Mouse (Mus musculus): ENCODE results near the gene AF067061.
"Not testable (repeated sequence)": the region's sequence is repeated elsewhere in the genome, so short reads cannot be mapped to it uniquely, and the experiment has no call there.

Gene AF067061

DNA sequence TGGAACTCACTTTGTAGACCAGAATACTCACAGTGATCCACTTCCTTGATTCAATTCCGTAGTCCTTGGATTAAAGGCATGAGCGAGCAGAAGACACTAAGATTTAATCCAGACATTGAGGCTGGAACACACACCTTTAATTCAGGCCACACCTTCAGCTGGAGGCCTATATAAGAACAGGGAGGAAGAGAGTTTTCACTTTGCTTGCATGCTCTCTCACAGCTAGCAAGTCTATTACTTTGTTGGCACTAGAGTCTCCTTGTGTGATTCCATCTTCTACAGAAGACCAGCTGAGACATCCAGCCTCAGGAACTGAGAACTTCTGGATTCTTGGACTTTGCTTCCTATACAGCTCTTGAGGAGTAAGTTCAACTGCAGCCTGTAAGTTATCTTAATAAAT, at the start of gene AF067061:
Gene AF067061 (plus strand): TSS at position 245 of the 400 bp plus-strand sequence.
- not testable (repeated sequence) for DNase-seq (ENCODE audit: low read depth in 2 of 2, low spot score in 2 of 2)

DNA sequence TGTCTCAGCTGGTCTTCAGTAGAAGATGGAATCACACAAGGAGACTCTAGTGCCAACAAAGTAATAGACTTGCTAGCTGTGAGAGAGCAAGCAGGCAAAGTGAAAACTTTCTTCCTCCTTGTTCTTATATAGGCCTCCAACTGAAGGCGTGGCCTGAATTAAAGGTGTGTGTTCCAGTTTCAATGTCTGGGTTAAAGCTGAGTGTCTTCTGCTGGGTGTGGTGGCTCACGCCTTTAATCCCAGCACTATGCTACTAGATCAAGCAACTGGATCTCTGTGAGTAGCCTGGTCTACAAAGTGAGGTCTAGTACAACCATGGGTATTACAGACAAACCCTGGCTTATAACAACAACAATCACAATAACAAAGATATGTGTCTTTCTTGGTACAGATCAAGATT, 47.1 kb upstream of the AF067061 start, which contains the start of gene Gm21762:
Gene Gm21762 (minus strand): TSS at position 101 of the 400 bp plus-strand sequence.
- DNase-seq (ENCODE audit: low read depth in 2 of 2, low spot score in 2 of 2): not testable (repeated sequence)

DNA sequence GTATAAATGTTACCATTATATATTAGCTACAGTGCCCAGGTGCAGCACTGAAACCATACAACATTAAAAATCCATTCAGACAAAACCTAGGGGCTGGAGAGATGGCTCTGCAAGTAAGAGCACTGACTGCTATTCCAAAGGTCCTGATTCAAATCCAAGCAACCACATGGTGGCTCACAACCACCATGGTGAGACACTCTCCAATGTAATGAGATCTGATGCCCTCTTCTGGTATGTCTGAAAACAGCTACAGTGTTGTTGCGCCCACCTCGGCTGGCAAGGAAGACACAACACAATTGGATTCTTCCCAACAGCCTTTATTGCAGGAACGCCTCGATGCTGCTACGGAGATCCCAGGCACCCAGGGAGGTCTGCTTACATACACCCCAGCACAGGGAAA, 42.0 kb upstream of the AF067061 start:
- not testable (repeated sequence) for DNase-seq (ENCODE audit: low read depth in 2 of 2, low spot score in 2 of 2)

DNA sequence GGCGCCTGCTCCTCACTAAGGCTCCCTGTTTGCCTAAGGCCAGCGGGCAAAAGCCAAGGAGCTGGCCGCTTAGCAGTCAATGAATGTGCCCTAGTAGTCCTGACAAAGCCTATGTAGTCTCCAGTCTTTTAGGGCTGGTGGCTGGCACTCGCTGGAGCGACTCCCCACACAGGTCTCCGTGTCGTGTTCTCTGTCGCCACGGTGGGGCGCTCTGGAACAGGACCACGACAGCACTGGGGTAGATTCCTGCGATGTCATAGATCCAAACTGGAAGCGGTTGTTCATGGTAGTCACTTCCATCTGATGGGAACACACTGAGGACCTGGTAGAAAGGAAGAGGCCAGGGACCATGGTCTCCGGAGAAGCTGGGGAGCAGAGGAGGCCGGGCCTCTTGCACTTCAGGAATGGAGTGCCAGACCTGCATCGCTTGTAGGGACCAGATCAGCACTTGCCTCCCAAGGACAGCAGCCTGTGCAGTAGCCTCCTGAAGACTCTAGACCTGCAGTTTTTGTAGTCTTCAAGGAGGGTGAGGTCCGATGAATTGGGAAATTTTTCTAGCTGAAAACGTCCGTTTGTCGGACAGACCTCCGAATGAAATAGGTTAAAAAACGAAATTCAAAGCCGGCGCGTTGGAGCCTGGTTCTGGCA, 39.8 kb upstream of the AF067061 start:
- DNase-seq (ENCODE audit: low read depth in 2 of 2, low spot score in 2 of 2): not testable (repeated sequence)

DNA sequence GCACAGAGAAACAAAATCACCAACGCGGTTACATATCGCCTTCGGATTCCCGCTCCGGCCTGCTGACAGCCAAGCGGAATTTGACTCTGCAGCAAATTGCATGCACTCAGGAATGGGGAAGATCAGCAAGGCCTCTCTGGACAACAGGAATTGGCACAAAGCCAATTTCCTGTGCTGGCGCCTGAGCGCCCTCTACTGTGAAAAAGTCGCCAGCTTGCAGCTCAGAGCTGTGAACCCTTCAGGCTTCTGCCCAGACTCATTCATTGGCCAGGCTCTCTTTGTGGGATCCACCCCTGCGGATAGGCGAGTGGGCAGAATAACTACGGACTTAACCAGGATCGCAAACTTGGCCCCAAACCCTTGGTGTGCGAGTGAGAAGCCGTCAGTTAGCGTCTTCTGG, 31.1 kb upstream of the AF067061 start:
- not testable (repeated sequence) for DNase-seq (ENCODE audit: low read depth in 2 of 2, low spot score in 2 of 2)

DNA sequence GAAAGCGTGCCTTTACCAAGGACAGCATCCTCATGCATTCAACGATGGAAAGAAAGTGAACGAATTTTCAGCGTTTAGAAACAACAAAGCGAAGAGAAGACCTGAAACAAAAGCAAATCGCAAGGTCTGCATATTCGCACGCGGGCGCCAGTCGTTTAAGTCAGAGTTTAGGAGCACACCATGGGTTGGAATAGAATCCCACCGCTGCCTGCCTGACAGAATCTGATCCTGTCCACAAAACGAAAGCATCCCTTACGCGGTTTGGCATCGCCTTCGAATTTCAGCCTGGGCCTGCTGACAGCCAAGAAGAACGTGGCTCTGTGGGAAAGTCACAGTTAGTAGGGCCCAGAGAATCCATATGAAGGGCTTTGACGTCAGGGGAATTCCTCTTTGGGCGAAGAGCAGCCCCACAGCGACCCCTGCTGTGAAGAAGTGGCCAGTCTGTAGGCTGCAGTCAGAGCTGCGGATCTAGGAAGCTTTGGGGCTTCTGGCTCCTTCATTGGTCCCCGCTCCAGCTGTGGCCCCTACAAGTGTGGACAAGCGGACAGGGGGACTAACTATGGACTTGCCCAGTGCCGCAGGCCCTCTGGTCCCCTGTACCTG, 30.4 kb upstream of the AF067061 start:
- not testable (repeated sequence) for DNase-seq (ENCODE audit: low read depth in 2 of 2, low spot score in 2 of 2)

DNA sequence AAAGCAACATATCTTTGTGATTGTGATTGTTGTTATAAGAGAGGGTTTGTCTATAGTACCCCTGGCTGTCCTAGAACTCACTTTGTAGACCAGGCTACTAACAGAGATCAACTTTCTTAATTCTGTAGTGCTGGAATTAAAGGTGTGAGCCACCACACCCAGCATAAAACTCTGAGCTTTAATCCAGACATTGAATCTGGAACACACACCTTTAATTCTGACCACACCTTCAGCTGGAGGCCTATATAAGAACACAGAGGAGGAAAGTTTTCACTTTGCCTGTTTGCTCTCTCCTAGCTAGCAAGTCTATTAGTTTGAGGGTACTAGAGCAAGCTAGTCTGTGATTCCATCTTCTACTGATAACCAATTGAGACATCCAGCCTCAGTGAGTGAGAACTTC, 24.1 kb upstream of the AF067061 start, which contains the start of gene Gm21731:
Gene Gm21731 (plus strand): TSS at position 301 of the 400 bp plus-strand sequence.
- not testable (repeated sequence) for DNase-seq (ENCODE audit: low read depth in 2 of 2, low spot score in 2 of 2)

DNA sequence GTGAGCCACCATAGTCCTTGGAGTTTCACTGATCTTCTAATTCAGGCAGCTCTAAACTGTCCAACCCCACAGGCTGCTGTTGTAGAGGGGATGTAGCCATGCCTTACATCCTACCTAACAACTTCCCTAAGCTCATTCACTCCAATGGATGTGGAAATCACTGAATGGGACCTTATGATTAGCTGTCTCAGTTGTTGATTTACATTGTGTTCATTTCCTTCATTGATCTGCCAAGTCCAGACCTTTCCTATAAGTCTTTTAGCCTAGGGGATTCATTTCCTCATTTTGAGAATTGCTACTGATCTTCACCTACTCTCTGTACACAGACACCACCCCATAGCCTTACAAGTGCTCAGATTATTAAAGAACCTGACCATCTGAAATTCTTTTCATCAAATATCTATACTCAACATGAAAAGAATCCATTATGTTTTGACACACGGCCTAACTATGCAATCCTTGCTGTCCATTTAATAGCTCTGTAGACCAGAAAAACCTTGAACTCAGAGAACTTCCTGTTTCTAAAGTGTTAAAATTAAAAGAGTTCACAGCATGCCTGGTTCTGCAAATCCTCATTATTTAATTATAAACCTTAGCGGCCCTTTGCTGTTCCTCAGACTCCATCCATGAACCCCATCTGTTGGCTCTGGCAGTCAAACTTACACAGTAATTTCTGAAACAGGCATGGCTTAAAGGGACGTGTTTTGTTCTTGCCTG, 11.5 kb upstream of the AF067061 start:
- DNase-seq (ENCODE audit: low read depth in 2 of 2, low spot score in 2 of 2): not testable (repeated sequence)

DNA sequence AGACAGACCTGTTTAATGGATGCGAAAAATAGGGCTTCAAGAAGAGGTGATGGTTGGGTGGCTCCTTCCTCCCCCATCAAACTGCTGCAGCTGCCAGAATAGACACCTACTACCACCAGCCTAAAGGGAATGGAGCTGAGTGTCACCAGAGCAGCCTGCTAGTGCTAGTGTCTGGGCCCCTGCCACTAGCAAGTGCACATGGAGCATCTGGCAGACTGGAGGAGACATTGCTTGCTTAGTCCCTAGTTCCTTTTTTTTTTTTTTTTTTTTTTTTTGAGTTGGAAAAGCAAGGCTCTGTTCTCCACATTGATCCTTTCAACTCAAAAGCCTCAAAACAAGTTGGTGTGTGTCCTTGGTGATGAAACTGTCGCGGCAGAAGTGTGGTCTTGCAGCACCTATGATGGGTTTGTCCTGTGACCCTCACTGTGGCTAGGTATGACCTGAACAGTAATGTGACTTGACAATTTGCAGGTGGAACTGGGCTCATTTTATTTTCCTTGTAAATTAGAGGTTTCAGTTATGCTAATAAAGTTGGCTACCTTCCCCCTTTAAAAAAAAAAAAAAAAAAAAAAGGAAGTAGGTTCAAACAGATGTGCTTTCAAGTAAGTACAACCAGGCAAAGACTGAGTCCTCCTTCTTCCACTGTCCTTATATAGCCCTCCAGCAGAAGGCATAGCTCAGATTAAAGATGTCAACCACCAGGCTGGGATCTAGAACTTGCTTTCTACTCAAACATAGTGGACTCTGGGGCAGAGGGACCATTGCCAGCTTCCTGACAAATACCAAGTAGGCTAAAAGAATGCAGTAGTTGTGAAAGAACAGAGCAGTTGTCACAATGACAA, 3.9 kb upstream of the AF067061 start:
- DNase-seq (ENCODE audit: low read depth in 2 of 2, low spot score in 2 of 2): not testable (repeated sequence)

DNA sequence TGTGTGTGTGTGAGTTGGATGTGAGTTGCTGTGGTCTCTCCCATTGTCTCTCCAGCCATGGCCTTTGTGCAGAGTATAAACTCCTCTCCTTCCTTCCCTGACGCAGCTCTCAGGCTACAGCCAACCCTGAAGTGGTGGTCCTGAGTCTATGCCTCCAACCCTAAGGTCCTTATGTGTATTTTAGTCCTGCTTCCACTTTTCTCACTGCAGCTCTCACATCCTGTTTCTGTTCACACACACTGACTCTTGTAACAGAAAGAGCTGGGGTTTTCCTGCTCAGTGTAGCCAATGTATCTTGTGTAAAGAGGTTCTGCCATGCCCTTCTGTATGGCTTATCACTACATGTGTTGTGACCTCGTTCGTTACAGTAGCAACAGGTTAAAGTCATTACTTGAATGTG, 3.2 kb upstream of the AF067061 start:
- DNase-seq (ENCODE audit: low read depth in 2 of 2, low spot score in 2 of 2): not testable (repeated sequence)

DNA sequence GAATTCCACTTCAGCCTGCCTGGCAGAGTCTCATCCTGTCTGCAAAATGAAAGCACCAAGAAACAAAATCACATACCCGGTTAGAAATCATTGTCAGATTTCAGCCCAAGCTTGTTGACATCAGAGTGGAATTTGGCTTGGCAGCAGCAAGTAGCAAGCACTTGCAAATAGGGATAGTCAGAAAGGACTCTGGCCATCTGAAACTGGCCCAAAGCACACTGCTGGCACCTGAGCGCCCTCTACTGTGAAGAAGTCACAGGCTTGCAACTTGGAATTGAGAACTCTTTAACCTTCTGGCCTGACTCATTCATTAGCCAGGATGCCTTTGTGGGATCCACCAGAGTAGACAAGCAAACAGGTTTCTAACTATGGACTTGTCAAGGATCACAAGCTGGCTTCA, 14.9 kb downstream of the AF067061 start:
- DNase-seq (ENCODE audit: low read depth in 2 of 2, low spot score in 2 of 2): not testable (repeated sequence)

DNA sequence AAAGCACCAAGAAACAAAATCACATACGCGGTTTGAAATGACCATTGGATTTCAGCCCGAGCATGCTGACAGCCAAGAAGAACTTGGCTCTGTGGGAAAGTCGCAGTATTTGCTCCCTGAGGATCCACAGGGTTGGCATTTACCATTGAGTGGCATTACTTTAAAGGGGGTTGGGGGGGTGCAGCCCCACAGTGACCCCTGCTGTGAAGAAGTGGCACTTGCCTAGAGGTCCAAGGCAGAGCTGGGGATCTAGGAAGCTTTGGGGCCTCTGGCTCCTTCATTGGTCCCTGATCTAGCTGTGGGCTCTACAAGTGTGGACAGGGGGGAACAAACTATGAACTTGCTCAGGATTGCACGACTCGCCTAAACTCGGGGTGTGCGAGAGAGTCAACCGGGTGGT, 15.9 kb downstream of the AF067061 start:
- DNase-seq (ENCODE audit: low read depth in 2 of 2, low spot score in 2 of 2): no peak

DNA sequence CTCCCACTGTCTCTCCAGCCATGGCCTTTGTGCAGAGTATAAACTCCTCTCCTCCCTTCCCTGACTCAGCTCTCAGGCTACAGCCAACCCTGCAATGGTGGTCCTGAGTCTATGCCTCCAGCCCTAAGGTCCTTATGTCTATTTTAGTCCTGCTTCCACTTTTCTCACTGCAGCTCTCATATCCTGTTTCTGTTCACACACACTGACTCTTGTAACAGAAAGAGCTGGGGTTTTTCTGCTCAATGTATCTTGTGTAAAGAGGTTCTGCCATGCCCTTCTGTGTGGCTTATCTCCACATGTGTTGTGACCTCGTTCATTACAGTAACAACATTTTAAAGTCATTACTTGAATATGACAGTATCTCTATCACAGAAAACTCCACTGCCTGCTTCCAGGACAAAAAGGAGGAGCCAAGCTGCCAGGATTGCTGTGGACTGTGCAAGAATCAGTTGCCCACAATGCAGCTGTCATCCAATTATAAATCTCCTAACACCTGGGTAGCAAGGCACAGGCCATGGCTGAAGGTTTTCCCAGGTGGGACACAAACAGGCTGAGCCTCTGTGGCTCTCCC, 36.5 kb downstream of the AF067061 start:
- no peak for DNase-seq (ENCODE audit: low read depth in 2 of 2, low spot score in 2 of 2)

DNA sequence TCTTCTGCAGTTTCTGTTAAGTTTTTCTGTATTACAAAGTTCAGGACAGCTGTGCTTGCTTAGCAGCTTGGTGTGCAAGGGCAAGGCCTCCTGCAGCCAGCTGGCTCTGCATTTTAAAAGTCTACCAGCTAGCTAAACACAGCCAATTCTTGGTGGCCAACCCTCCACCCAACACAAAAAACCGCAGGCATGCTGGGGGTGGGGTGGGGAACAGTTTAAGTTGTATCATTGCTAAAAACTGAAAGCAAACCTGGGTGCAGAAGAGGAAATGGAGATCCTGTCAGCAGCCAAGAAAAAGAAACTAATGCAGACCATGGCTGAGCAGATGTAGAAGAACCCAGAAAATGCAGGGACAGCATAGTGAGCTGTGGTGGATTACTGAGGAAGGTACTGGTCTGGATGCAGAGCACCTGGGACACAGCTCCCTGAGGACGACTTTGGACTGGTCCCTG, 37.1 kb downstream of the AF067061 start, which contains the start of gene BC147527:
Gene BC147527 (plus strand): TSS at position 402 of the 452 bp plus-strand sequence.
- DNase-seq (ENCODE audit: low read depth in 2 of 2, low spot score in 2 of 2): peak; percentile 12 to 30

DNA sequence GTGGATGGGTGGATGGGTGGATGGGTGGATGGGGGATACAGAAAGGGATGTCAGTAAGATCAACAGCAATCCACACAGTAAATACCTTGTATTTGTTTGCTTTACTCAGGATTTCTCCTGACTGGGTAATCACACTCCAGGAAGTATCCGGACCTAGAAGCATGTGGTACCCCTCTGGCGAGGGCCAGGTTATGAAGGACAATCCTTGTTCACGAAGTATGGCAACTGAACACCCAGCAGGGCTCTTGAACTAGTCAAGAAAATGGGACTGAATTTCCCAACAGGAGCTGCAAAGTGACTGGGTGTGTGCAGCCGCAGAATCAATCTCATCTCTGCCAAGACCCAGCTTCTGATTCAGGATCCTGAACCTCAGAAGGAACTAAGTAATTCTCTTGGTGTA, 37.9 kb downstream of the AF067061 start:
- DNase-seq (ENCODE audit: low read depth in 2 of 2, low spot score in 2 of 2): no peak

DNA sequence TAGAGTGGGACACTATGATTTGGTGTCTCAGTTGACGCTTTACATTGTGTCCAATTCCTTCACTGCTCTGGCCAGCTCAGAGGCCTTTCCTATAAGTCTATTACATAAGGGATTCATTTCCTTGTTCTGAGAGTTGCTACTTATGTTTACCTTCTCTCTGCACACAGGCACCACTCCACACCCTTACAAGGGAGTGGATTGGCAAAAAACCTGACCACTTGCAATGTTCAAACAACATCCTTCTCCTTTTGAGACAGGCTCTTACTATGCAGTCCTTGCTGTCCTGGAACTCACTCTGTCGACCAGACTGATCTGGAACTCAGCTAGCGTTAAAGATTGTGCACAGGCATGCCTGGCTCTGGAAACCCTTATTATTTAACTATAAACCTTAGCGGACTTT, 47.8 kb downstream of the AF067061 start:
- no peak for DNase-seq (ENCODE audit: low read depth in 2 of 2, low spot score in 2 of 2)

DNA sequence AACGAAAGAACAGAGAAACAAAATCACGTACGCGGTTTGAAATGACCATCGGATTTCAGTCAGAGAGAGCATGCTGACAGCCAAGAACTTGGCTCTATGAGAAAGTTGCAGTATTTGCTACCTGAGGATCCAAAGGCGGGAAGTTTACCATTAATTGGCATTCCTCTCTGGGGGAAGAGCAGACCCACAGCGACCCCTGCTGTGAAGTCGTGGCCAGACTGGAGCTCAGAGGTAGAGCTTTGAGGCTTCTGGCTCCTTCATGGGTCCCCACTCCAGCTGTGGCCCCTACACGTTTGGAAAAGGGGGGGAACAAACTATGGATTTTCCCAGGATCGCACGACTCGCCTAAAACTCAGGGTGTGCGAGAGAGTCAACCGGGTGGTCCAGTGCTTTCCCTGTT, 50.7 kb downstream of the AF067061 start:
- peak in 1 of 2 experiments; percentile 24 for DNase-seq (ENCODE audit: low read depth in 2 of 2, low spot score in 2 of 2)
